Mouse (Mus musculus) G1E (cell line): ENCODE data around the gene Akap7. TPM values are rescaled to one million over a fixed set of nuclear protein-coding genes. Genes with fewer than 3 reads are reported as not detected.

Experiments
- ATAC-seq: 2 replicates; pipeline ENCODE4 v1.8.0; 2016; ENCODE audit warnings: mild to moderate bottlenecking; ENCODE audit not compliant: insufficient number of reproducible peaks, poor library complexity, low FRiP score, severe bottlenecking; ENCODE audit errors: extremely low read depth
- DNase-seq: peaks from one replicate; pipeline ENCODE4 v3.0.0; 2012; ENCODE audit warnings: low spot score
- H3K27me3 ChIP-seq: 2 replicates; pipeline ENCODE4 v1.6.1; 2012; ENCODE audit warnings: mild to moderate bottlenecking, low read length, inconsistent platforms; ENCODE audit not compliant: insufficient read depth
- H3K36me3 ChIP-seq: replicated peaks from 2 replicates; pipeline ENCODE3; 2012; ENCODE audit warnings: mild to moderate bottlenecking, inconsistent platforms
- H3K4me1 ChIP-seq: 2 replicates; pipeline ENCODE4 v1.6.1; 2012; ENCODE audit warnings: low read depth, low read length, inconsistent platforms, mixed read lengths; ENCODE audit not compliant: insufficient read depth
- H3K4me3 ChIP-seq: 2 replicates; pipeline ENCODE4 v1.5.1; 2012; ENCODE audit warnings: low read depth, mild to moderate bottlenecking, inconsistent platforms, low read length, moderate library complexity, mixed read lengths
- H3K9me3 ChIP-seq: replicated peaks from 2 replicates; pipeline ENCODE4 v1.6.1; 2012; ENCODE audit warnings: inconsistent platforms
- CTCF ChIP-seq: IDR thresholded peaks from 2 replicates; pipeline ENCODE4 v1.5.1; 2012; ENCODE audit warnings: low read depth, low read length, inconsistent platforms, mixed read lengths
- GATA1 ChIP-seq: IDR thresholded peaks from 2 replicates; pipeline ENCODE4 v1.6.1; 2012; ENCODE audit warnings: borderline replicate concordance, low read length, inconsistent platforms, mixed read lengths
- GATA2 ChIP-seq: IDR thresholded peaks from 2 replicates; pipeline ENCODE4 v1.6.1; 2012; ENCODE audit warnings: low read depth, low read length, inconsistent platforms, borderline replicate concordance
- POLR2AphosphoS5 ChIP-seq: IDR thresholded peaks from 2 replicates; pipeline ENCODE4 v1.6.1; 2012; ENCODE audit warnings: low read depth, low read length, inconsistent platforms; ENCODE audit not compliant: insufficient replicate concordance
- TAL1 ChIP-seq: conservative IDR thresholded peaks from 2 replicates; pipeline ENCODE4 v1.6.1; 2012; ENCODE audit warnings: low read depth, low read length, inconsistent platforms, mixed read lengths
- polyA plus RNA-seq: library from polyadenylated mRNA; stranded (reverse); fragments of >175 nt; gene quantifications from 2 replicates; pipeline ENCODE4 v1.2.3, GENCODE M21; 2012
- total RNA-seq, 2 experiments: library from RNA; stranded (forward) in 1 of 2; stranded (reverse) in 1 of 2; fragments of 200-1000 nt in 1 of 2; fragments of >200 nt in 1 of 2; fragmentation: Nextera tagmentation in 1 of 2; gene quantifications; 2 replicates each; pipeline ENCODE4 v1.2.3; 2014 to 2017

Akap7 gene
- total and polyA plus RNA-seq, 3 experiments = 0.27 TPM; not detected in 2

GRCm38 (mm10) chr10:25268476-25269351 is 39.0 kb downstream of the Akap7 start:
- no peaks in the 10 kb centered on the region for H3K4me1 ChIP-seq
- no peaks in the 10 kb centered on the region for H3K9me3 ChIP-seq
- peaks cover 5% of the 10 kb centered on the region; the same call in 1 of the 2 replicates for H3K27me3 ChIP-seq
- H3K36me3 ChIP-seq = no peaks in the 10 kb centered on the region
- TF ChIP-seq CTCF = no peak
- no peak for TF ChIP-seq GATA2
- no peak for TF ChIP-seq GATA1
- no peak for TF ChIP-seq POLR2AphosphoS5
- no peak for TF ChIP-seq TAL1
- ATAC-seq (no peak), DNase-seq (no peak)
- H3K4me3 ChIP-seq = no peak overlapping the region

- H3K36me3 ChIP-seq = no peaks in the 10 kb centered on the region
- H3K27me3 ChIP-seq = 0 out of 2 replicates have a peak, but pooled peaks cover 5% of the 10 kb centered on the region
- no peak overlapping the region for H3K4me3 ChIP-seq
- no peaks in the 10 kb centered on the region for H3K4me1 ChIP-seq
- ATAC-seq = no peak
- DNase-seq = no peak
- H3K9me3 ChIP-seq = no peaks in the 10 kb centered on the region
- TF ChIP-seq GATA2 (no peak), TAL1 (no peak), CTCF (no peak), POLR2AphosphoS5 (no peak), GATA1 (no peak)
Measured at GRCm38 (mm10) chr10:25261176-25261575, 46.5 kb downstream of the Akap7 start.

DNA sequence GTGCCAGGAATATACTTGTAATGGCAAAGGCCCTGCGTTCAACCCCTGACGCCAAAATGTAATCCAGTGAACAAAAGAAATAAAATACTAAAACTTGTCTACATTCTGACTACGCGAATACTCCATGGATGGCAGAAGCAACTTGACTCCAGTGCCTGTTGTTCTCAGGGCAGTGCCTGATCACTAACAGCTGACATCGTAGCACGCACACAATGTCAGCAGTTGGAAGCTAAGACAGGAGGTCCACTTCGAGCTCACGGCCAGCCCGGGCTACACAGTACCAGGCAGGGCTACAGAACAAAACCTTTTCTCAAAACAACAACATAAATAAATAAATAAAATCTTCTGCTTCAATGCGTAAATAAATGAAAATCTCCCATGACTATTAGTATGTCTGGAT is 46.9 kb downstream of the Akap7 start:
- H3K36me3 ChIP-seq = no peaks in the 10 kb centered on the region
- H3K27me3 ChIP-seq = 0 out of 2 replicates have a peak, but pooled peaks cover 5% of the 10 kb centered on the region
- no peak overlapping the region for H3K4me3 ChIP-seq
- ATAC-seq = no peak
- no peaks in the 10 kb centered on the region for H3K4me1 ChIP-seq
- TF ChIP-seq TAL1 (no peak), POLR2AphosphoS5 (no peak), GATA1 (no peak), GATA2 (no peak), CTCF (no peak)
- no peaks in the 10 kb centered on the region for H3K9me3 ChIP-seq
- no peak for DNase-seq

GRCm38 (mm10) chr10:25258171-25258570 is 49.5 kb downstream of the Akap7 start:
- H3K27me3 ChIP-seq = peaks cover 4% of the 10 kb centered on the region; the same call in 1 of the 2 replicates
- TF ChIP-seq GATA1 = no peak
- TF ChIP-seq POLR2AphosphoS5 = no peak
- no peak for TF ChIP-seq GATA2
- no peak for TF ChIP-seq TAL1
- TF ChIP-seq CTCF = no peak
- no peak overlapping the region for H3K4me3 ChIP-seq
- no peaks in the 10 kb centered on the region for H3K36me3 ChIP-seq
- ATAC-seq (no peak), DNase-seq (no peak)
- H3K9me3 ChIP-seq = no peaks in the 10 kb centered on the region
- H3K4me1 ChIP-seq = no peaks in the 10 kb centered on the region

GRCm38 (mm10) chr10:25257466-25257865 is 50.2 kb downstream of the Akap7 start:
- TF ChIP-seq CTCF (no peak), POLR2AphosphoS5 (no peak)

GRCm38 (mm10) chr10:25253474-25253873 is 54.2 kb downstream of the Akap7 start:
- no peaks in the 10 kb centered on the region for H3K36me3 ChIP-seq
- no peak for ATAC-seq
- DNase-seq = no peak
- H3K4me1 ChIP-seq = no peaks in the 10 kb centered on the region
- TF ChIP-seq GATA1 = no peak
- no peak for TF ChIP-seq POLR2AphosphoS5
- H3K27me3 ChIP-seq = peaks cover 6% of the 10 kb centered on the region; the same call in 1 of the 2 replicates
- no peaks in the 10 kb centered on the region for H3K9me3 ChIP-seq
- H3K4me3 ChIP-seq = no peak overlapping the region

More at GRCm38 (mm10) chr10:25257466-25257865, 50.2 kb downstream of the Akap7 start:
- H3K36me3 ChIP-seq = no peaks in the 10 kb centered on the region
- no peaks in the 10 kb centered on the region for H3K9me3 ChIP-seq
- DNase-seq = no peak
- peaks cover 4% of the 10 kb centered on the region; the same call in 1 of the 2 replicates for H3K27me3 ChIP-seq
- H3K4me3 ChIP-seq = no peak overlapping the region
- no peaks in the 10 kb centered on the region for H3K4me1 ChIP-seq
- no peak for ATAC-seq

GRCm38 (mm10) chr10:25253006-25253405 is 54.7 kb downstream of the Akap7 start:
- Histone ChIP-seq H3K4me3 (no peak overlapping the region), H3K9me3 (no peaks in the 10 kb centered on the region), H3K4me1 (no peaks in the 10 kb centered on the region), H3K36me3 (no peaks in the 10 kb centered on the region), H3K27me3 (peaks cover 6% of the 10 kb centered on the region; the same call in 1 of the 2 replicates)
- no peak for ATAC-seq
- TF ChIP-seq CTCF (no peak), GATA1 (no peak), TAL1 (no peak), POLR2AphosphoS5 (no peak), GATA2 (no peak)
- no peak for DNase-seq
